Mouse (Mus musculus) spleen, adult 2 months (tissue): ENCODE measurements around the gene Prr36.

Experiments used
- CTCF ChIP-seq: fragments of 200-500 bp; IDR thresholded peaks from 2 replicates; pipeline ENCODE4 v1.5.1; 2011; ENCODE audit warnings: mild to moderate bottlenecking, inconsistent platforms; ENCODE audit not compliant: insufficient read depth, insufficient read length, insufficient replicate concordance; ENCODE audit errors: extremely low read depth
- POLR2A ChIP-seq: fragments of 200-500 bp; IDR thresholded peaks from 2 replicates; pipeline ENCODE4 v1.6.1; 2011; ENCODE audit warnings: low read depth, low read length, inconsistent platforms

GRCm38 (mm10) chr8:4205246-4206123 lies 11.8 kb downstream of the Prr36 start:
- TF ChIP-seq CTCF (no peak), POLR2A (no peak)
